Mouse (Mus musculus): ENCODE measurements around the gene Orai1. TPM values are rescaled to one million over a fixed set of nuclear protein-coding genes. Genes with fewer than 3 reads are reported as not detected.
"Not testable (repeated sequence)": the region's sequence is repeated elsewhere in the genome, so short reads cannot be mapped to it uniquely, and the experiment has no call there.

Gene Orai1
- polyA plus RNA-seq, 1 experiment from 2014 or later, result 12.7 TPM

DNA sequence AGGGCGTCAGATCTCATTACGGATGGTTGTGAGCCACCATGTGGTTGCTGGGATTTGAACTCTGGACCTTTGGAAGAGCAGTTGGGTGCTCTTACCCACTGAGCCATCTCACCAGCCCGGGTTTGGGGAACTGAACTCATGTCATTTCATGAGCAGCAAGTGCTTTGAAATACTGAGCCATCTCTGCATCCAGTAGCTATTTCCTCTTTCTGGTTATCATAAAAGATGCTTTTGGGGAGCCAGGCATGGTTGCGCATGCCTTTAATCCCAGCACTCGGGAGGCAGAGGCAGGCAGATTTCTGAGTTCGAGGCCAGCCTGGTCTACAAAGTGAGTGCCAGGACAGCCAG is 46.5 kb downstream of the Orai1 start:
- not testable (repeated sequence) for DNase-seq (ENCODE audit: low spot score); H3K27me3 ChIP-seq (ENCODE audit: control insufficient read depth, insufficient read depth, low read length); H3K36me3 ChIP-seq (ENCODE audit: control insufficient read depth, insufficient read depth, low read length); H3K27ac ChIP-seq (ENCODE audit: low read depth, low read length); H3K9ac ChIP-seq (ENCODE audit: low read depth, low read length); H3K4me1 ChIP-seq (replicated peaks; ENCODE audit: control insufficient read depth, insufficient read depth, low read length); H3K9me3 ChIP-seq (ENCODE audit: control insufficient read depth, low read length); H3K4me2 ChIP-seq (replicated peaks; ENCODE audit: low read depth, low read length); H3K4me3 ChIP-seq (ENCODE audit: low read depth, low read length); ATAC-seq (ENCODE audit: low FRiP score)
- 80% methylated on average over 6 of the region's 6 CpGs for WGBS

DNA sequence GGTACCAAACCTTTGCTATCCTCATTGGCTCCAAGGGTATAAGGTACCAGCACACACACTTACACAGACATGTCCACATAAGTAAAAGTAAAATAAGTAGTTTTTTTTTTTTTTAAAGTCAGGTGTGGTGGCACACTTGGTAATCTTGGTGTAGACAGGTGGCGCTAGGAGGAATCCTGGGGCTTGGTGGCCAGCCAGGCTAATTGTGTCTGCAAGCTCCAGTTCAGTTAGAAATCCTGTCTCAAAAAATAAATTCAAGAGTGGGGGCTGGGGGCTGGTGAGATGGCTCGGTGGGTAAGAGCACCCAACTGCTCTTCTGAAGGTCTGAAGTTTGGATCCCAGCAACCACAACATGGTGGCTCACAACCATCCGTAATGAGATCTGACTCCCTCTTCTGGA is 48.3 kb downstream of the Orai1 start:
- no peaks in the 10 kb centered on the region for H3K9me3 ChIP-seq (ENCODE audit: control insufficient read depth, low read length)
- no peaks in the 10 kb centered on the region for H3K36me3 ChIP-seq (ENCODE audit: control insufficient read depth, insufficient read depth, low read length)
- H3K4me3 ChIP-seq (ENCODE audit: low read depth, low read length), result no peak overlapping the region
- no peaks in the 10 kb centered on the region for H3K4me1 ChIP-seq (replicated peaks; ENCODE audit: control insufficient read depth, insufficient read depth, low read length)
- no peak overlapping the region for H3K4me2 ChIP-seq (replicated peaks; ENCODE audit: low read depth, low read length)
- no peak for DNase-seq (ENCODE audit: low spot score)
- H3K27me3 ChIP-seq (ENCODE audit: control insufficient read depth, insufficient read depth, low read length), result no peaks in the 10 kb centered on the region
- 94% methylated on average over 3 of the region's 3 CpGs for WGBS
- H3K9ac ChIP-seq (ENCODE audit: low read depth, low read length), result no peak overlapping the region
- no peak for ATAC-seq (ENCODE audit: low FRiP score)
- no peak overlapping the region for H3K27ac ChIP-seq (ENCODE audit: low read depth, low read length)

DNA sequence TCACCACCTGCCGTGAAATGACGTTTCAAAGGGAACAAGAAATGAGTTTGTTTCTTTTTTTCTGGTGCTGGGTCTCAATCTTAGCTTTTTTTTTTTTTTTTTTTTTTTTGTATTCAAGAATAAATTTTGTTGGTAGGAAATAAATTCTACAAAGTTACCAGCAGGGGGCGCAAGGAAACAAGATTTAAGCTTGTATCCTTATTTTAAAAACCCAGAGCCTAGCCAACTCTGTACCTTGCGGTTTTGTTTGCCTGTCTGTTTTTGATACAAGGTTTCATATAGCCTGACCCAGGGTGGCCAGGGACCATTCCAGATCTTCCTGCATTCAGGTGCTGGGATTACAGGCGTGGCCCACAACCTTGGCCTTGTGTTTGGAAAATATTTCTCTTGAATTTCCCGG is 49.3 kb downstream of the Orai1 start:
- H3K4me2 ChIP-seq (replicated peaks; ENCODE audit: low read depth, low read length), result no peak overlapping the region
- DNase-seq (ENCODE audit: low spot score), result peak; percentile 87
- H3K9me3 ChIP-seq (ENCODE audit: control insufficient read depth, low read length), result no peaks in the 10 kb centered on the region
- no peaks in the 10 kb centered on the region for H3K36me3 ChIP-seq (ENCODE audit: control insufficient read depth, insufficient read depth, low read length)
- H3K4me3 ChIP-seq (ENCODE audit: low read depth, low read length), result no peak overlapping the region
- H3K27me3 ChIP-seq (ENCODE audit: control insufficient read depth, insufficient read depth, low read length), result no peaks in the 10 kb centered on the region
- H3K9ac ChIP-seq (ENCODE audit: low read depth, low read length), result no peak overlapping the region
- ATAC-seq (ENCODE audit: low FRiP score), result no peak
- 37% methylated on average over 6 of the region's 6 CpGs for WGBS
- H3K27ac ChIP-seq (ENCODE audit: low read depth, low read length), result no peak overlapping the region
- no peaks in the 10 kb centered on the region for H3K4me1 ChIP-seq (replicated peaks; ENCODE audit: control insufficient read depth, insufficient read depth, low read length)

DNA sequence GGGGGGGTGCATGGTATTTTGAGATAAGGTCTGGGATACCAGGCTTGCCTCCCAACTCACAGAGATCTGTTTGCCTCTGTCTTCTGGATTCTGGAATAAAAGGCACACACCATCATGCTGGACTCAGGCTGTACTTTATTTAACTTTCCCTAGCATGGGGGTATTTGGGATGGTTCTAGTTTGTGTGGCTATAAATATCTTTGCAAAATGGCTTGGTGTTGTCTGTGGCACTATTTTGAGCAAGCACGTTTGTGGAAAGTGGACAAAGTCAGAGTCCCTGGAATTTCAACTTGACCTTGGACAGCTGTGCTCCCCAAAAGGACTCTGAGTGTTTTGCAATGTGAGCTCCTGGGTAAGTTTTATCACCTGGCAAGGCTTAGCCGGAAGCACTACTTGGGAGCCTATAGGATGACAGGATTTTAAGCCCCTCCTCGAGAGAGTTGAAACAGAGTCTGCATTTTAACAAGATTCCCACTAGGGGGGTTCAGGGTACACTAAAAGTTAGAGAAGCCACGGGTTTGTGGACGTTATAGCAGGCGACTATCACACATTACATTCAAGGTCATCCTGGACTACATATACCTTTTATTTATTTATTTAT is 52.6 kb downstream of the Orai1 start:
- H3K36me3 ChIP-seq (ENCODE audit: control insufficient read depth, insufficient read depth, low read length), result no peaks in the 10 kb centered on the region
- H3K4me3 ChIP-seq (ENCODE audit: low read depth, low read length), result no peak overlapping the region
- no peak for ATAC-seq (ENCODE audit: low FRiP score)
- no peak overlapping the region for H3K27ac ChIP-seq (ENCODE audit: low read depth, low read length)
- peak; percentile 23 for DNase-seq (ENCODE audit: low spot score)
- H3K27me3 ChIP-seq (ENCODE audit: control insufficient read depth, insufficient read depth, low read length), result no peaks in the 10 kb centered on the region
- 28% methylated on average over 6 of the region's 6 CpGs for WGBS
- no peak overlapping the region for H3K9ac ChIP-seq (ENCODE audit: low read depth, low read length)
- no peaks in the 10 kb centered on the region for H3K9me3 ChIP-seq (ENCODE audit: control insufficient read depth, low read length)
- no peaks in the 10 kb centered on the region for H3K4me1 ChIP-seq (replicated peaks; ENCODE audit: control insufficient read depth, insufficient read depth, low read length)
- no peak overlapping the region for H3K4me2 ChIP-seq (replicated peaks; ENCODE audit: low read depth, low read length)

DNA sequence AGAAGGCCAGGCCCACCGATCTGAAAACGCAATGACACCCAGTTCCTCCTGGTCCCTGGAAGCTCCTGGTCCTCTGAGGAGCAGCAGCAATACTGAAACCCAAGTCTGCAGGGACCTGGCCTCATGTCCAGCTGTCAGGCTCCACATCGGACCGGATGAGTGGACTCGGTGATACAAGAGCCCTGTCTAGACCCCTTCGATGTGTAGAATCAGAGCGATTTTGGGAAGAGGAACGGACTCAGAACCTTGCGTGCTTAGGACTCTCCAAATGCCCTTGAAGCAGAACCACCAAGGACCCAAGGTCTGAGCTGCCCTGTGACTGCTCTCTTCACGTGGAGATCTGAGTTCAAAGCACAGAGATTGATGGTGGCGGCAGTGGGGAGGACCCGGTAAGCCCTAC is 53.2 kb downstream of the Orai1 start, which contains the start of gene Tmem120b:
Gene Tmem120b, plus strand, starts transcription at position 301 of the 400 bp plus-strand sequence.
- H3K27ac ChIP-seq (ENCODE audit: low read depth, low read length), result no peak within 1 kb of the TSS
- DNase-seq (ENCODE audit: low spot score) (no peak), ATAC-seq (ENCODE audit: low FRiP score) (no peak)
- H3K9me3 ChIP-seq (ENCODE audit: control insufficient read depth, low read length), result no peaks in the 10 kb centered on the region
- no peaks in the 10 kb centered on the region for H3K36me3 ChIP-seq (ENCODE audit: control insufficient read depth, insufficient read depth, low read length)
- no peak within 1 kb of the TSS for H3K9ac ChIP-seq (ENCODE audit: low read depth, low read length)
- no peaks in the 10 kb centered on the region for H3K4me1 ChIP-seq (replicated peaks; ENCODE audit: control insufficient read depth, insufficient read depth, low read length)
- 87% methylated on average over 12 of the region's 12 CpGs for WGBS
- no peak within 1 kb of the TSS for H3K4me3 ChIP-seq (ENCODE audit: low read depth, low read length)
- no peaks in the 10 kb centered on the region for H3K27me3 ChIP-seq (ENCODE audit: control insufficient read depth, insufficient read depth, low read length)
- H3K4me2 ChIP-seq (replicated peaks; ENCODE audit: low read depth, low read length), result no peak within 1 kb of the TSS

DNA sequence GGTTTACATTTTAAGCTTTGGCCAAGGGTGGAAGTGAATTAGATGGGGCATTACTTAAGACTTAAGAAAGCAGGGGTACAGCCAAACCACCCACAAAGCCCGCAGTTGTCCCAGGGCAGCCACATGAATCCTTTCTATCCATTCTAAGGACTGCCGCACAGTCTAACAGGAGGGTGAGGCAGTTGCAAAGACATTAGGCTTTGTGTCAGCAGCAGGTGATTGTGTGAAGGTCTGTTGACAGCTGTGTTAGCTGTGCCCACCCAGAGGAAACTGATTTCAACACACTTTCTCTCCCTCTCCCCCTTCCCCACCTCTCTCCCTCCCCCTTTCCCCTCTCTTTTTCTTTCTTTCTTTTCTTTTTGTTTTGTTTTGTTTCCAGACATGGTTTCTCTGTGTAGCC is 53.8 kb downstream of the Orai1 start:
- DNase-seq (ENCODE audit: low spot score) (no peak), ATAC-seq (ENCODE audit: low FRiP score) (no peak)
- Histone ChIP-seq H3K4me2 (replicated peaks; ENCODE audit: low read depth, low read length) (no peak overlapping the region), H3K4me1 (replicated peaks; ENCODE audit: control insufficient read depth, insufficient read depth, low read length) (no peaks in the 10 kb centered on the region), H3K27me3 (ENCODE audit: control insufficient read depth, insufficient read depth, low read length) (no peaks in the 10 kb centered on the region), H3K4me3 (ENCODE audit: low read depth, low read length) (no peak overlapping the region), H3K36me3 (ENCODE audit: control insufficient read depth, insufficient read depth, low read length) (no peaks in the 10 kb centered on the region), H3K9ac (ENCODE audit: low read depth, low read length) (no peak overlapping the region), H3K9me3 (ENCODE audit: control insufficient read depth, low read length) (no peaks in the 10 kb centered on the region), H3K27ac (ENCODE audit: low read depth, low read length) (no peak overlapping the region)
- WGBS, result 92% methylated on average over 2 of the region's 2 CpGs

DNA sequence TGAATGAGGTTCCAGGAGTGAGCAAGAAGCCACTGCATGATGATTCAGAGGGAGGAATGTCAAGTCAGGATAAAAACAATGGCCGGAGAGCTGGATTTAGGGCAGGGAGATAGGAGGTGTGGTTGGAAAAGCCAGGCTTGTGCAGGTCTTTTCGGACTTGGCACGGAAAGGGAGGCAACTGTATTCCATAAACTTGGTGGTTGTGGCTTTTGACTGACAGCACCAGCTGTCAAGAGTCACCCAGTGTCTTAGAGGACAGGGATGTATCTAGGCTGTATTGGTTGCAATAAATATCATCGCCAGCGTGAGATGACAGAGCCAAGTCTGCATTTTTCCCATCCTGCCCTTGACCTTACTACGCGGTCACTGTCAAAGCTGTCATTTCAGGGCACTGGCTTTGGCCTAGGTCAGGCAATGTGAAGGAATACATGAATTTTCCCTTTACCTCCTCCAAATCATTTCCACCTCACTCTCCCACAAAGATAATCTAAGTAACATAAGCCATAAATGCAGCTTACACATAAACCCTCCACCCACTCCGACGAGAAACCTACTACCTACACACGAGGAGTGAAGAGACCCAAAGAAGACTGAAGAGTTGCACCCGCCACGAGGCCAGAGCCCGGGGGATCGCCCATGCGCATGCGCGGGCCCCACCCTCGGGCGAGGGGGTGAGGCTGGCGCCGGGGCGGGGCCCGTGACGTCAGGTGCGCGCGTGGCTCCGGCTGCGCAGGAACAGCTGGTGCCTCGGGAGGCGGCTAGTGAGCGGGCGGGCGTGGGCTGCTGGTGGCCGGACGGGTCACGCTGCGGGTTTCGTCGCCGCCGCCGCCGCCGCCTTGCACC is 60.9 kb downstream of the Orai1 start:
- Histone ChIP-seq H3K4me2 (replicated peaks; ENCODE audit: low read depth, low read length) (peak overlapping the region; percentile 97), H3K4me3 (ENCODE audit: low read depth, low read length) (peak overlapping the region; percentile 76), H3K27ac (ENCODE audit: low read depth, low read length) (peak overlapping the region; percentile 62; the same call in 1 of the 2 replicates)

DNA sequence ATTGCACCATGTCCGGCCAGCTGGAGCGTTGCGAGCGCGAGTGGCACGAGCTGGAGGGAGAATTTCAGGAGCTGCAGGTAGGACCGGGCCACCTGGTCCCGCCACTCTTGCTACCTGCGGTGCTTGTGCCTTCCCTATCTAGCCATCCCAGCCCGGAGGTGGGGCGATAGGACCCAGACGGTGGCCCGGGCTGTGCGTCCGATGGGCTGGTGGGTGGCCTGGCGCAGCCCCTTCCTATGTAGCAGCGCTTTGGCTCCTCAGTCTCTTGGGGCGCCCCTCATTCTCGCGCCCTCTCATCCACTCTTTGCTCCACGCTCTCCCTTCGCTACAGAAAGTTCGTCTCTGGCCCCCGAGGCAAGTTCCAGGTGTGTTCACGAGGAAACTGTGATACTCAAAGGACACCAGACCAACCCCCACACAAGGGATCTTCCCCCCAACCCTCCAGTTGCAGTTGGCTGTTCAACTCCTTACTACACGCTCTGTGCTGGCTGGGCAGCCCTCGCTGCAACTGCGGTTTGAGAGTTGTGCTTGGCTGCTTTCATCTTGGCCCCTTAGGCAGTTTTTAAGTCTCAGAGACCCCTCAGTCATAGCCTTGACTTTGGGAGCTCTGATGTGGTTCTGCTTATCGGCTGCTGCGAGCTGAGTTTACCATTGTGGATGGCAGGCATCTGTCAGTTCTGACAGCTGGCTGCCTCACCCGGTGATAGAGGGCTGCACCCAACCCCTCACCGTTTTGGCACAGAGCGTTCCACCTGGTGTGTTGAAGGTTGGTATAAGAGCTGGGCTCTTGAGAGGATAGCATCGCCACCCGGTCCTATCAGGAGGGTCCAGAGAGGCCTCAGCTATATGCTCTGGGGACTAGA is 61.8 kb downstream of the Orai1 start:
- Histone ChIP-seq H3K4me1 (replicated peaks; ENCODE audit: control insufficient read depth, insufficient read depth, low read length) (peaks cover 5% of the 10 kb centered on the region), H3K9me3 (ENCODE audit: control insufficient read depth, low read length) (no peaks in the 10 kb centered on the region), H3K27ac (ENCODE audit: low read depth, low read length) (peak overlapping the region; percentile 62; the same call in 1 of the 2 replicates), H3K9ac (ENCODE audit: low read depth, low read length) (peak overlapping the region; percentile 73), H3K27me3 (ENCODE audit: control insufficient read depth, insufficient read depth, low read length) (no peaks in the 10 kb centered on the region), H3K36me3 (ENCODE audit: control insufficient read depth, insufficient read depth, low read length) (no peaks in the 10 kb centered on the region), H3K4me2 (replicated peaks; ENCODE audit: low read depth, low read length) (peak overlapping the region; percentile 97), H3K4me3 (ENCODE audit: low read depth, low read length) (peak overlapping the region; percentile 76)
- peak; percentile 84 for ATAC-seq (ENCODE audit: low FRiP score)
- 5% methylated on average over 27 of the region's 35 CpGs for WGBS
- DNase-seq (ENCODE audit: low spot score), result peak; percentile 72

More for the DNA sequence above, 60.9 kb downstream of the Orai1 start:
- no peaks in the 10 kb centered on the region for H3K36me3 ChIP-seq (ENCODE audit: control insufficient read depth, insufficient read depth, low read length)
- no peaks in the 10 kb centered on the region for H3K27me3 ChIP-seq (ENCODE audit: control insufficient read depth, insufficient read depth, low read length)
- peaks cover 5% of the 10 kb centered on the region for H3K4me1 ChIP-seq (replicated peaks; ENCODE audit: control insufficient read depth, insufficient read depth, low read length)
- ATAC-seq (ENCODE audit: low FRiP score), result peak; percentile 88
- H3K9me3 ChIP-seq (ENCODE audit: control insufficient read depth, low read length), result no peaks in the 10 kb centered on the region
- peak overlapping the region; percentile 73 for H3K9ac ChIP-seq (ENCODE audit: low read depth, low read length)
- DNase-seq (ENCODE audit: low spot score), result peak; percentile 96
- 8% methylated on average over 45 of the region's 45 CpGs for WGBS
